Mouse (Mus musculus) adrenal gland, adult 18-20 months (tissue): ENCODE results near the gene Cbx4. TPM values are rescaled to one million over a fixed set of nuclear protein-coding genes. Genes with fewer than 3 reads are reported as not detected.

Experiments used
- DNase-seq, 2 experiments: peaks; one replicate each; pipeline ENCODE4 v3.0.0; 2021 to 2022; ENCODE audit warnings: low spot score in 2 of 2
- total RNA-seq, 2 experiments: library from RNA; stranded (reverse); gene quantifications; 1 replicate in 1 of 2; 2 replicates in 1 of 2; pipeline ENCODE4 v1.2.3; 2021

The Cbx4 gene
- total RNA-seq, 2 experiments from 2014 or later = 115 to 163 TPM

- DNase-seq = no peak
Measured at GRCm38 (mm10) chr11:119058041-119058995, 27.7 kb downstream of the Cbx4 start.

- no peak for DNase-seq
Measured at GRCm38 (mm10) chr11:119057291-119057690, 28.7 kb downstream of the Cbx4 start.

GRCm38 (mm10) chr11:119056301-119057211, 29.5 kb downstream of the Cbx4 start:
- DNase-seq = peak in 1 of 2 experiments; percentile 51

- no peak for DNase-seq
Measured at GRCm38 (mm10) chr11:119055571-119056131, 30.4 kb downstream of the Cbx4 start.

- no peak for DNase-seq
Measured at GRCm38 (mm10) chr11:119054351-119055345, 31.4 kb downstream of the Cbx4 start.

- no peak for DNase-seq
Measured at GRCm38 (mm10) chr11:119053738-119054350, 32.2 kb downstream of the Cbx4 start.

- DNase-seq = peak in 1 of 2 experiments; percentile 67
Measured at GRCm38 (mm10) chr11:119053257-119053670, 32.8 kb downstream of the Cbx4 start.

GRCm38 (mm10) chr11:119052661-119053256, 33.3 kb downstream of the Cbx4 start:
- DNase-seq = no peak

GRCm38 (mm10) chr11:119051927-119052660, 33.9 kb downstream of the Cbx4 start:
- DNase-seq = no peak

GRCm38 (mm10) chr11:119051426-119051825, 34.6 kb downstream of the Cbx4 start:
- DNase-seq = no peak

GRCm38 (mm10) chr11:119050361-119050760, 35.7 kb downstream of the Cbx4 start:
- no peak for DNase-seq

GRCm38 (mm10) chr11:119048133-119048510, 37.9 kb downstream of the Cbx4 start:
- DNase-seq = no peak

GRCm38 (mm10) chr11:119047261-119048132, 38.5 kb downstream of the Cbx4 start:
- DNase-seq = no peak

- peak in 1 of 2 experiments; percentile 52 for DNase-seq
Measured at GRCm38 (mm10) chr11:119046601-119047245, 39.3 kb downstream of the Cbx4 start.

- DNase-seq = no peak
Measured at GRCm38 (mm10) chr11:119044551-119045337, 41.3 kb downstream of the Cbx4 start.
